Mouse (Mus musculus) forebrain, embryonic 16.5 days (tissue): Measurements from ENCODE around the gene St3gal4. TPM values are rescaled to one million over a fixed set of nuclear protein-coding genes. Genes with fewer than 3 reads are reported as not detected.

Source experiments
- ATAC-seq: fragments of 200-750 bp; cut with Nextera tagmentation; 2 replicates; pipeline ENCODE4 v1.8.0; 2017; ENCODE audit warnings: mild to moderate bottlenecking, moderate library complexity
- H3K27ac ChIP-seq: fragments of 300-500 bp; sonication (generic); 2 replicates; pipeline ENCODE4 v1.5.1; 2014; ENCODE audit warnings: low read length, control low read depth
- H3K27me3 ChIP-seq: fragments of 300-500 bp; sonication (generic); replicated peaks from 2 replicates; pipeline ENCODE4 v1.6.1; 2014; ENCODE audit warnings: low read length; ENCODE audit not compliant: control insufficient read depth, insufficient read depth
- H3K36me3 ChIP-seq: fragments of 300-500 bp; sonication (generic); 2 replicates; pipeline ENCODE4 v1.6.1; 2014; ENCODE audit not compliant: control insufficient read depth, insufficient read depth
- H3K4me1 ChIP-seq: fragments of 300-500 bp; sonication (generic); replicated peaks from 2 replicates; pipeline ENCODE4 v1.6.1; 2014; ENCODE audit warnings: low read length; ENCODE audit not compliant: control insufficient read depth, insufficient read depth
- H3K4me2 ChIP-seq: fragments of 300-500 bp; sonication (generic); 2 replicates; pipeline ENCODE4 v1.6.1; 2014; ENCODE audit warnings: mild to moderate bottlenecking, low read length, control low read depth
- H3K4me3 ChIP-seq: fragments of 300-500 bp; sonication (generic); replicated peaks from 2 replicates; pipeline ENCODE4 v1.5.1; 2014; ENCODE audit warnings: mild to moderate bottlenecking, low read length, control low read depth
- H3K9ac ChIP-seq: fragments of 300-500 bp; sonication (generic); replicated peaks from 2 replicates; pipeline ENCODE4 v1.6.1; 2014; ENCODE audit warnings: low read depth, low read length, control low read depth
- H3K9me3 ChIP-seq: fragments of 300-500 bp; sonication (generic); 2 replicates; pipeline ENCODE4 v1.6.1; 2016; ENCODE audit warnings: low read length; ENCODE audit not compliant: control insufficient read depth
- WGBS: fragments of 180-500 bp; shearing (Covaris S2); extraction: QIAGEN DNeasy Blood & Tissue Kit; methylation state at CpG from one replicate; pipeline ENCODE4 v1.1.7; 2014; 5-methylcytosine and 5-hydroxymethylcytosine counted together
- polyA plus RNA-seq: library from polyadenylated mRNA; unstranded; fragments of >200 nt; fragmentation: Nextera tagmentation; extraction: Ambion mirVana; gene quantifications from 2 replicates; pipeline ENCODE4 v1.2.1, GENCODE M21; 2015

St3gal4 gene
- polyA plus RNA-seq, 1 experiment from 2014 or later = 13.0 TPM

- WGBS = 92% methylated on average over 2 of the region's 2 CpGs
Observed at GRCm38 (mm10) chr9:35118563-35118962, 505 bp downstream of the St3gal4 start.

GRCm38 (mm10) chr9:35117384-35118295 lies 1.4 kb downstream of the St3gal4 start:
- Histone ChIP-seq H3K36me3 (no peaks in the 10 kb centered on the region), H3K4me3 (peak overlapping the region; percentile 71), H3K9ac (peak overlapping the region; percentile 84), H3K4me1 (peaks cover 15% of the 10 kb centered on the region), H3K27ac (peak overlapping the region; percentile 65), H3K27me3 (no peaks in the 10 kb centered on the region), H3K4me2 (peak overlapping the region; percentile 86), H3K9me3 (no peaks in the 10 kb centered on the region)
- 34% methylated on average over 15 of the region's 15 CpGs for WGBS
- peak; percentile 14; the same call in 1 of the 2 replicates for ATAC-seq

More at GRCm38 (mm10) chr9:35118563-35118962, 505 bp downstream of the St3gal4 start:
- Histone ChIP-seq H3K27me3 (no peaks in the 10 kb centered on the region), H3K9ac (no peak overlapping the region), H3K4me2 (no peak overlapping the region), H3K27ac (no peak overlapping the region), H3K9me3 (no peaks in the 10 kb centered on the region), H3K4me1 (peaks cover 15% of the 10 kb centered on the region), H3K4me3 (no peak overlapping the region), H3K36me3 (no peaks in the 10 kb centered on the region)
- ATAC-seq = no peak

GRCm38 (mm10) chr9:35116391-35117381 lies 2.4 kb downstream of the St3gal4 start:
- H3K4me1 ChIP-seq = peaks cover 24% of the 10 kb centered on the region
- peak overlapping the region; percentile 71 for H3K4me3 ChIP-seq
- H3K27me3 ChIP-seq = no peaks in the 10 kb centered on the region
- WGBS = under 1% methylated on average over 66 of the region's 84 CpGs
- ATAC-seq = peak; percentile 92
- peak overlapping the region; percentile 84 for H3K9ac ChIP-seq
- no peaks in the 10 kb centered on the region for H3K36me3 ChIP-seq
- H3K4me2 ChIP-seq = peak overlapping the region; percentile 86
- peak overlapping the region; percentile 65 for H3K27ac ChIP-seq
- H3K9me3 ChIP-seq = no peaks in the 10 kb centered on the region

GRCm38 (mm10) chr9:35115804-35116203 lies 3.3 kb downstream of the St3gal4 start:
- Histone ChIP-seq H3K27me3 (no peaks in the 10 kb centered on the region), H3K9me3 (no peaks in the 10 kb centered on the region), H3K4me3 (peak overlapping the region; percentile 71), H3K36me3 (no peaks in the 10 kb centered on the region), H3K9ac (peak overlapping the region; percentile 84), H3K27ac (no peak overlapping the region), H3K4me1 (peaks cover 24% of the 10 kb centered on the region), H3K4me2 (peak overlapping the region; percentile 86)
- no peak for ATAC-seq
- 41% methylated on average over 4 of the region's 4 CpGs for whole genome bisulfite sequencing

GRCm38 (mm10) chr9:35115299-35115698 lies 3.8 kb downstream of the St3gal4 start:
- no peak for ATAC-seq
- no peak overlapping the region for H3K9ac ChIP-seq
- peaks cover 24% of the 10 kb centered on the region for H3K4me1 ChIP-seq
- no peak overlapping the region for H3K4me2 ChIP-seq
- H3K27me3 ChIP-seq = no peaks in the 10 kb centered on the region
- H3K36me3 ChIP-seq = no peaks in the 10 kb centered on the region
- no peak overlapping the region for H3K27ac ChIP-seq
- H3K4me3 ChIP-seq = no peak overlapping the region
- no peaks in the 10 kb centered on the region for H3K9me3 ChIP-seq
- WGBS = 61% methylated on average over 3 of the region's 4 CpGs

GRCm38 (mm10) chr9:35114234-35114633 lies 4.8 kb downstream of the St3gal4 start:
- H3K27me3 ChIP-seq = no peaks in the 10 kb centered on the region
- WGBS = 91% methylated on average over 3 of the region's 3 CpGs
- no peak overlapping the region for H3K4me2 ChIP-seq
- no peaks in the 10 kb centered on the region for H3K9me3 ChIP-seq
- no peak overlapping the region for H3K9ac ChIP-seq
- peaks cover 31% of the 10 kb centered on the region for H3K4me1 ChIP-seq
- no peak for ATAC-seq
- no peak overlapping the region for H3K27ac ChIP-seq
- no peak overlapping the region for H3K4me3 ChIP-seq
- H3K36me3 ChIP-seq = no peaks in the 10 kb centered on the region

GRCm38 (mm10) chr9:35111941-35112595 lies 7.0 kb downstream of the St3gal4 start:
- Histone ChIP-seq H3K36me3 (no peaks in the 10 kb centered on the region), H3K9ac (no peak overlapping the region; the same call in 1 of the 2 replicates), H3K4me3 (0 out of 2 replicates have a peak overlapping the region, but pooled peaks have one; percentile 3), H3K27ac (no peak overlapping the region), H3K9me3 (no peaks in the 10 kb centered on the region), H3K4me2 (peak overlapping the region; percentile 42), H3K4me1 (peaks cover 34% of the 10 kb centered on the region), H3K27me3 (no peaks in the 10 kb centered on the region)
- WGBS = 14% methylated on average over 19 of the region's 19 CpGs
- ATAC-seq = peak; percentile 9; the same call in 1 of the 2 replicates

GRCm38 (mm10) chr9:35111446-35111845 lies 7.6 kb downstream of the St3gal4 start:
- WGBS = 76% methylated on average over 7 of the region's 7 CpGs
- H3K4me3 ChIP-seq = no peak overlapping the region
- no peaks in the 10 kb centered on the region for H3K36me3 ChIP-seq
- H3K27me3 ChIP-seq = no peaks in the 10 kb centered on the region
- H3K9me3 ChIP-seq = no peaks in the 10 kb centered on the region
- H3K4me2 ChIP-seq = no peak overlapping the region
- no peak for ATAC-seq
- no peak overlapping the region; the same call in 1 of the 2 replicates for H3K9ac ChIP-seq
- H3K4me1 ChIP-seq = peaks cover 33% of the 10 kb centered on the region
- no peak overlapping the region for H3K27ac ChIP-seq
